Mouse (Mus musculus): Measurements from ENCODE around the gene Kcna7. TPM values are rescaled to one million over a fixed set of nuclear protein-coding genes. Genes with fewer than 3 reads are reported as not detected.

Gene Kcna7
- total RNA-seq, 1 experiment = 0.85 TPM

DNA sequence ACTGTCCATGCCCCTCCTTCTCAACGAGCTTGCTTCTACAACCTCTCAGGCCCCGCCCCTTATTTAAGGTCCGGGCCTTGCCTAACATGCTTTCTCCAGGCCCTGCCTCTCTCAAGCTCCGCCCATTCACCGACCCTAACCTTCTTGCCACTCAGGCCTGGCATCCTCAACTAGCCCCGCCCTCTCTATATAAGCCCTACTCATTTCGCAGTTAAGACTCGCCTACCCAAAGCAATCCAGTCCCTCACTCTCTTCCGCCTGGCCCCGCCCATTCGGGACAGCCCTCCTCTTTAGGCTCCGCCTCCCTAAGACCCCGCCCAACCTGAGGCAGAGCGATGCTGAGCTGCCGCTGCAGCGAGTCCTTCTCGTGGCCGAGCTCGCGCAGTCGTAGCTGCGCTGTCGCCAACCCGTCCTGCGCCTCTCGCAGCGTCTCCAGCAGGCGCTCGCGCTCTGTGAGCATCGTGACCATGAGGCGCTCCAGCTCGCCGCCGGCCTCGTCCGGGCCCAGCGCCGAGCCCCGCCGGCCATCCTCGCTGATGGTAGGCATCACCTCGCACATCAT is 44.1 kb upstream of the Kcna7 start:
- Histone ChIP-seq H3K36me3 (ENCODE audit: control insufficient read depth, insufficient read depth, low read length, poor library complexity, severe bottlenecking) (no peaks in the 10 kb centered on the region; the same call in 1 of the 2 replicates), H3K9ac (ENCODE audit: insufficient read depth, low read depth, low read length, poor library complexity, severe bottlenecking) (peak overlapping the region; percentile 76), H3K4me1 (ENCODE audit: control insufficient read depth in 2 of 2, insufficient read depth in 2 of 2, low read length in 2 of 2, poor library complexity in 1 of 2) (peaks cover 3 to 10% of the 10 kb centered on the region in 2 experiments; a peak in 3 of 4 replicates), H3K4me3 (ENCODE audit: insufficient read depth in 1 of 2, low read depth in 1 of 2, low read length in 2 of 2, poor library complexity in 1 of 2, severe bottlenecking in 1 of 2) (peak overlapping the region; percentile 76 to 87), H3K27ac (ENCODE audit: insufficient read depth, low read depth, low read length, poor library complexity, severe bottlenecking) (no peak overlapping the region), H3K9me3 (ENCODE audit: control insufficient read depth, insufficient read depth, low read depth, low read length) (no peaks in the 10 kb centered on the region)
- in situ Hi-C loops (cut with MboI; ENCODE audit: low sequenced_read_pairs in 2 of 2, unreplicated experiment in 2 of 2) = no loop called here
- TF ChIP-seq CHD2 (IDR thresholded peaks at IDR 0.05; ENCODE audit: low read depth, low read length) = no peak
- no peak for TF ChIP-seq HCFC1 (IDR thresholded peaks at IDR 0.05; ENCODE audit: borderline replicate concordance, insufficient read depth, low read length)
- no peak for TF ChIP-seq ZNF384 (IDR thresholded peaks at IDR 0.05; ENCODE audit: low read depth, low read length)
- TF ChIP-seq ZC3H11A (IDR thresholded peaks at IDR 0.05; ENCODE audit: borderline replicate concordance, low read depth, low read length) = no peak
- no peak for TF ChIP-seq MAFK (IDR thresholded peaks at IDR 0.05; ENCODE audit: insufficient read depth, low read depth, low read length)
- peak; percentile 100 for DNase-seq (ENCODE audit: low read depth, low spot score)

DNA sequence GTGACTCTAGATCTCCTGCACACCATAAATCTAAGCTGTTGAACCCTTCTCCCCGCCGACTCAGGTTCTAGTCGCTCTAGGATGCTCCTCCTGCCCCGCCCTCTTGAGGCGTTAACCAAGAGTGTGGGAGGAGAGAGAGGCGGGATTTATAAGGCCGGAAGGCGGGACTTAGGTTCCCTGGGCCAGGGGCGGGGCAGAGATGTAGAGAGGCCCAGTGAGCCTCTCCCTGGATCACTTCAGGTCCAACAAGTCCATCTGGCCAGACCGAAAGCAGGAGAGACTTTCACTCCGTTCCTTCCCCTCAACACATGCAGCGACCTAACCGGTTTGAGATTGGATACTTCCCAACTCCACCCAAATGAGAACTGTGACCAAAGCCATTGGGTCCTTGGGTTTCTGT is 42.7 kb upstream of the Kcna7 start:
- Histone ChIP-seq H3K4me1 (ENCODE audit: control insufficient read depth in 2 of 2, insufficient read depth in 2 of 2, low read length in 2 of 2, poor library complexity in 1 of 2) (peaks cover 3 to 10% of the 10 kb centered on the region in 2 experiments; a peak in 3 of 4 replicates), H3K27ac (ENCODE audit: insufficient read depth, low read depth, low read length, poor library complexity, severe bottlenecking) (no peak overlapping the region), H3K4me3 (ENCODE audit: insufficient read depth in 1 of 2, low read depth in 1 of 2, low read length in 2 of 2, poor library complexity in 1 of 2, severe bottlenecking in 1 of 2) (peak overlapping the region in 1 of 2 experiments; percentile 87; a peak in 1 of 4 replicates), H3K9me3 (ENCODE audit: control insufficient read depth, insufficient read depth, low read depth, low read length) (no peaks in the 10 kb centered on the region), H3K36me3 (ENCODE audit: control insufficient read depth, insufficient read depth, low read length, poor library complexity, severe bottlenecking) (no peaks in the 10 kb centered on the region), H3K9ac (ENCODE audit: insufficient read depth, low read depth, low read length, poor library complexity, severe bottlenecking) (no peak overlapping the region)
- TF ChIP-seq MAFK (IDR thresholded peaks at IDR 0.05; ENCODE audit: insufficient read depth, low read depth, low read length) (no peak), CHD2 (IDR thresholded peaks at IDR 0.05; ENCODE audit: low read depth, low read length) (no peak), ZNF384 (IDR thresholded peaks at IDR 0.05; ENCODE audit: low read depth, low read length) (no peak), HCFC1 (IDR thresholded peaks at IDR 0.05; ENCODE audit: borderline replicate concordance, insufficient read depth, low read length) (no peak), ZC3H11A (IDR thresholded peaks at IDR 0.05; ENCODE audit: borderline replicate concordance, low read depth, low read length) (no peak)
- in situ Hi-C loops (cut with MboI; ENCODE audit: low sequenced_read_pairs in 2 of 2, unreplicated experiment in 2 of 2) = no loop called here
- DNase-seq (ENCODE audit: low read depth, low spot score) = peak; percentile 95

DNA sequence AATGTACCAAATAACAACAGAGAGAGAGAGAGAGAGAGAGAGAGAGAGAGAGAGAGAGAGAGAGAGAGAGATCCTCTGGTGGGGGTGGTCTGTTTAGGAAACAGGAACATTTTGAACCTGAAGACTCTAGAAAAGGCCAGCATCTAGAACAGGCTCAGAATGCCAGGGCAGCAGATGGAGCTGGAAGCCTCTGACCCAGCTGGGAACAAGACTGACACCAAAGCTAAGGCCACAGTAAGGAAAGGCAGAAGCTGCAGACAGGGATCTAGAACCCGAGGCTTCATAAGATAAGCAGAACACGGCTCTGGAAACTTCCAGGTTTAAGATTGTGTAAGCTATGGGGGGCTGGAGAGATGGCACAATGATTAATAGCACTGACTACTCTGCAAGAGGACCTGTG is 41.5 kb upstream of the Kcna7 start:
- TF ChIP-seq MAFK (IDR thresholded peaks at IDR 0.05; ENCODE audit: insufficient read depth, low read depth, low read length) (no peak), HCFC1 (IDR thresholded peaks at IDR 0.05; ENCODE audit: borderline replicate concordance, insufficient read depth, low read length) (no peak), ZNF384 (IDR thresholded peaks at IDR 0.05; ENCODE audit: low read depth, low read length) (no peak), ZC3H11A (IDR thresholded peaks at IDR 0.05; ENCODE audit: borderline replicate concordance, low read depth, low read length) (no peak), CHD2 (IDR thresholded peaks at IDR 0.05; ENCODE audit: low read depth, low read length) (no peak)
- no peaks in the 10 kb centered on the region; the same call in 1 of the 2 replicates for H3K36me3 ChIP-seq (ENCODE audit: control insufficient read depth, insufficient read depth, low read length, poor library complexity, severe bottlenecking)

DNA sequence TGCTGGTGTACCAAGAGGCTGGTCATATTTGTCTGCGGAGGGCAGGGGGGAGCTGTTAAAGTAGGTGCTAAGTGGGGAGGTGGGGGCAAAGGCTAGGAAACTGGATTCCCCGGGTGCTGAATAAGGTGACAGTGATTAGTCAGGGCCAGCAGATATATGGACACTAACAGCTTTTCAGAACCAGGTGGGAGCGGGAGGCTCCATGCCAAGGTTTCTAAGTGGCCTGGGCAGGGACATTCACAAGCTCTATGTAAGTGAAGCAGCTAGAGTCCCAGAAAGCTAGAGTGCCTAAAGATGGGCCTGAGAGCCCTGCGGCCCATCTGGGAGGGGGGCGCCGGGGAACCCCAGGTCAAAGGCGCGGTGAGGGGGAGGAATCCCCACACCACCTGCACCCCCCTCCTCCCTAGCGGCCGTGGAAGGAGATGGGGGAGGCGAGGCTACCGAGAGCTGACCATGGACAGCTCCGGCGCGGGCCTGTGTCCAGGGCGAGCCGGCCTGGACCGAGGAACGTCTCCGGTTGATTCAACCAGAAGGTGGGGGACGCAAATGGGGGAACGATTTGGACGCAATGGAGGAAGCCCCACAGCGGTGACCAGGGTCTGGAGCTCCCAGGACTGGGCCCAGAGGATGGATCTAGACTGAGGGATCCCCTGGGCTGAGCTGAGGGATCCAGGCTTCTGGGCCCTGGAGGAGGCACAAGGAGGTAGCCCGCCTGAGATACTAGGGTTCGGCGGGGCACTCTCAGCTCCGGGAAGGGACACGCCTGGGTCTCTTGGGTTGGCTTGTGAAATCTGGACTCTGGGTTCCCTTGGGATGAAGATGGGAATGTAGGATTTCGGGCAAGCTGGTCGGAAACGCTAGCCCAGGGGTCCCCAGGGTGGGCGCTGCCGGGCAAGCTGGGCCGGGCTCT is 39.5 kb upstream of the Kcna7 start:
- Histone ChIP-seq H3K4me3 (ENCODE audit: insufficient read depth in 1 of 2, low read depth in 1 of 2, low read length in 2 of 2, poor library complexity in 1 of 2, severe bottlenecking in 1 of 2) (peak overlapping the region; percentile 73 to 81), H3K9me3 (ENCODE audit: control insufficient read depth, insufficient read depth, low read depth, low read length) (no peaks in the 10 kb centered on the region), H3K36me3 (ENCODE audit: control insufficient read depth, insufficient read depth, low read length, poor library complexity, severe bottlenecking) (no peaks in the 10 kb centered on the region; the same call in 1 of the 2 replicates), H3K4me1 (ENCODE audit: control insufficient read depth in 2 of 2, insufficient read depth in 2 of 2, low read length in 2 of 2, poor library complexity in 1 of 2) (peaks cover 2 to 15% of the 10 kb centered on the region in 2 experiments; a peak in 3 of 4 replicates), H3K9ac (ENCODE audit: insufficient read depth, low read depth, low read length, poor library complexity, severe bottlenecking) (peak overlapping the region; percentile 51; the same call in 1 of the 2 replicates), H3K27ac (ENCODE audit: insufficient read depth, low read depth, low read length, poor library complexity, severe bottlenecking) (no peak overlapping the region)
- no peak for DNase-seq (ENCODE audit: low read depth, low spot score)
- TF ChIP-seq ZNF384 (IDR thresholded peaks at IDR 0.05; ENCODE audit: low read depth, low read length) (no peak), ZC3H11A (IDR thresholded peaks at IDR 0.05; ENCODE audit: borderline replicate concordance, low read depth, low read length) (no peak), CHD2 (IDR thresholded peaks at IDR 0.05; ENCODE audit: low read depth, low read length) (no peak)
- in situ Hi-C loops (cut with MboI; ENCODE audit: low sequenced_read_pairs in 2 of 2, unreplicated experiment in 2 of 2) = no loop called here

More for the DNA sequence above, 41.5 kb upstream of the Kcna7 start:
- no peak for DNase-seq (ENCODE audit: low read depth, low spot score)
- H3K27ac ChIP-seq (ENCODE audit: insufficient read depth, low read depth, low read length, poor library complexity, severe bottlenecking) = no peak overlapping the region
- H3K4me1 ChIP-seq (ENCODE audit: control insufficient read depth in 2 of 2, insufficient read depth in 2 of 2, low read length in 2 of 2, poor library complexity in 1 of 2) = peaks cover 3 to 13% of the 10 kb centered on the region in 2 experiments; a peak in 3 of 4 replicates
- in situ Hi-C loops (cut with MboI; ENCODE audit: low sequenced_read_pairs in 2 of 2, unreplicated experiment in 2 of 2) = no loop called here
- H3K4me3 ChIP-seq (ENCODE audit: insufficient read depth in 1 of 2, low read depth in 1 of 2, low read length in 2 of 2, poor library complexity in 1 of 2, severe bottlenecking in 1 of 2) = no peak overlapping the region
- H3K9me3 ChIP-seq (ENCODE audit: control insufficient read depth, insufficient read depth, low read depth, low read length) = no peaks in the 10 kb centered on the region
- H3K9ac ChIP-seq (ENCODE audit: insufficient read depth, low read depth, low read length, poor library complexity, severe bottlenecking) = no peak overlapping the region
